Mouse (Mus musculus) bone marrow macrophage, adult 2 months (primary cell): ENCODE results near the gene Olfr823.

Source experiments
- CTCF ChIP-seq: IDR thresholded peaks from 2 replicates; pipeline ENCODE4 v1.5.1; 2012; ENCODE audit warnings: low read depth, mild to moderate bottlenecking, low read length, moderate library complexity
- POLR2A ChIP-seq: IDR thresholded peaks from 2 replicates; pipeline ENCODE4 v1.6.1; 2012; ENCODE audit warnings: mild to moderate bottlenecking, low read depth, low read length, borderline replicate concordance

- TF ChIP-seq POLR2A (no peak), CTCF (no peak)
Measured at GRCm38 (mm10) chr10:130144121-130144520, 28.9 kb upstream of the Olfr823 start.
